Mouse (Mus musculus) ES-Bruce4 (cell line): Measurements from ENCODE around the gene Slc7a14. TPM values are rescaled to one million over a fixed set of nuclear protein-coding genes. Genes with fewer than 3 reads are reported as not detected.

Source experiments
- H3K27ac ChIP-seq: 2 replicates; pipeline ENCODE4 v1.5.1; 2012; ENCODE audit warnings: low read length, inconsistent platforms; ENCODE audit not compliant: insufficient read depth
- H3K27me3 ChIP-seq: 2 replicates; pipeline ENCODE4 v1.6.1; 2012; ENCODE audit warnings: mild to moderate bottlenecking, low read length, inconsistent platforms; ENCODE audit not compliant: control insufficient read depth, poor library complexity, insufficient read depth, severe bottlenecking
- H3K36me3 ChIP-seq: 2 replicates; pipeline ENCODE4 v1.6.1; 2012; ENCODE audit warnings: inconsistent platforms, mild to moderate bottlenecking, low read length, moderate library complexity; ENCODE audit not compliant: control insufficient read depth, poor library complexity, insufficient read depth, severe bottlenecking
- H3K4me1 ChIP-seq: one replicate; pipeline ENCODE4 v1.8.1; 2011; ENCODE audit warnings: low read length; ENCODE audit not compliant: control insufficient read depth, insufficient read depth
- H3K4me3 ChIP-seq: 2 replicates; pipeline ENCODE4 v1.5.1; 2011; ENCODE audit warnings: low read depth, mild to moderate bottlenecking, low read length
- H3K9ac ChIP-seq: 2 replicates; pipeline ENCODE4 v1.6.1; 2012; ENCODE audit warnings: low read depth, mild to moderate bottlenecking, inconsistent platforms; ENCODE audit not compliant: poor library complexity, severe bottlenecking
- H3K9me3 ChIP-seq: replicated peaks from 2 replicates; pipeline ENCODE4 v1.6.1; 2012; ENCODE audit warnings: mild to moderate bottlenecking, low read length, inconsistent platforms; ENCODE audit not compliant: control insufficient read depth, poor library complexity, insufficient read depth, severe bottlenecking
- CTCF ChIP-seq: IDR thresholded peaks from one replicate; pipeline ENCODE4 v1.8.1; 2011; ENCODE audit warnings: low read depth, low read length
- EP300 ChIP-seq: IDR thresholded peaks from 2 replicates; pipeline ENCODE4 v1.6.1; 2011; ENCODE audit warnings: low read depth, low read length; ENCODE audit not compliant: insufficient read depth
- POLR2A ChIP-seq: IDR thresholded peaks from one replicate; pipeline ENCODE4 v1.8.1; 2011; ENCODE audit warnings: low read length; ENCODE audit not compliant: insufficient read depth
- polyA plus RNA-seq: library from polyadenylated mRNA; stranded (reverse); fragments of >200 nt; gene quantifications from 2 replicates; pipeline ENCODE4 v1.2.4, GENCODE M21; 2011; ENCODE audit warnings: low read depth; ENCODE audit not compliant: missing spikeins, insufficient read depth, insufficient read length

The Slc7a14 gene
- polyA plus RNA-seq, 1 experiment: 0.10 TPM

GRCm38 (mm10) chr3:31324231-31324654 is 14.1 kb upstream of the Slc7a14 start:
- no peaks in the 10 kb centered on the region for H3K9me3 ChIP-seq
- H3K27ac ChIP-seq: no peak overlapping the region
- no peak overlapping the region for H3K9ac ChIP-seq
- no peaks in the 10 kb centered on the region for H3K36me3 ChIP-seq
- no peak for TF ChIP-seq CTCF
- no peak for TF ChIP-seq EP300
- no peak for TF ChIP-seq POLR2A
- H3K27me3 ChIP-seq: no peaks in the 10 kb centered on the region
- no peaks in the 10 kb centered on the region for H3K4me1 ChIP-seq
- no peak overlapping the region for H3K4me3 ChIP-seq

GRCm38 (mm10) chr3:31309371-31309933 is 726 bp downstream of the Slc7a14 start:
- no peak overlapping the region for H3K27ac ChIP-seq
- TF ChIP-seq EP300 (no peak), CTCF (no peak), POLR2A (no peak)
- H3K9me3 ChIP-seq: no peaks in the 10 kb centered on the region
- peak overlapping the region; percentile 24 for H3K9ac ChIP-seq
- H3K4me1 ChIP-seq: no peaks in the 10 kb centered on the region
- H3K36me3 ChIP-seq: no peaks in the 10 kb centered on the region
- peak overlapping the region; percentile 63 for H3K4me3 ChIP-seq
- peaks cover 3% of the 10 kb centered on the region for H3K27me3 ChIP-seq

GRCm38 (mm10) chr3:31308906-31309305 is 1.3 kb downstream of the Slc7a14 start:
- Histone ChIP-seq H3K27me3 (peaks cover 3% of the 10 kb centered on the region), H3K4me3 (no peak overlapping the region), H3K4me1 (no peaks in the 10 kb centered on the region), H3K36me3 (no peaks in the 10 kb centered on the region), H3K9me3 (no peaks in the 10 kb centered on the region), H3K9ac (no peak overlapping the region), H3K27ac (no peak overlapping the region)
- TF ChIP-seq POLR2A: no peak
- TF ChIP-seq CTCF: no peak
- TF ChIP-seq EP300: no peak

- Histone ChIP-seq H3K4me3 (no peak overlapping the region), H3K36me3 (no peaks in the 10 kb centered on the region), H3K4me1 (no peaks in the 10 kb centered on the region), H3K9me3 (no peaks in the 10 kb centered on the region), H3K9ac (no peak overlapping the region), H3K27me3 (peaks cover 3% of the 10 kb centered on the region), H3K27ac (no peak overlapping the region)
- TF ChIP-seq CTCF (no peak), EP300 (no peak), POLR2A (no peak)
These were observed 2.2 kb downstream of the Slc7a14 start for GRCm38 (mm10) chr3:31307936-31308335.

GRCm38 (mm10) chr3:31291673-31292602 is 18.2 kb downstream of the Slc7a14 start:
- Histone ChIP-seq H3K9ac (no peak overlapping the region), H3K4me1 (no peaks in the 10 kb centered on the region), H3K9me3 (no peaks in the 10 kb centered on the region), H3K27me3 (no peaks in the 10 kb centered on the region), H3K36me3 (no peaks in the 10 kb centered on the region), H3K4me3 (no peak overlapping the region), H3K27ac (no peak overlapping the region)
- TF ChIP-seq EP300 (no peak), CTCF (no peak), POLR2A (no peak)
